Mouse (Mus musculus) cerebellum, postnatal 36 days (tissue): ENCODE results near the gene Gm9268.
"Not testable (repeated sequence)": the region's sequence is repeated elsewhere in the genome, so short reads cannot be mapped to it uniquely, and the experiment has no call there.

Source experiments
- DNase-seq, 2 experiments: peaks; one replicate each; pipeline ENCODE4 v3.0.0; 2021 to 2022; ENCODE audit warnings: mixed read lengths in 2 of 2

Gm9268 gene

GRCm38 (mm10) chr7:43018465-43018864 lies at the start of gene Gm9268:
Gm9268 (plus strand) TSS chr7:43018765.
- not testable (repeated sequence) for DNase-seq

- DNase-seq: no peak
Observed at GRCm38 (mm10) chr7:42980098-42980497, 38.5 kb upstream of the Gm9268 start.

GRCm38 (mm10) chr7:42980739-42981138 lies 37.8 kb upstream of the Gm9268 start:
- DNase-seq: no peak

- DNase-seq: no peak
Observed at GRCm38 (mm10) chr7:43077831-43078230, 59.3 kb downstream of the Gm9268 start.
